Mouse (Mus musculus): ENCODE data around the gene Zfp106.

- TF ChIP-seq CTCF (IDR thresholded peaks at IDR 0.05; ENCODE audit: low read depth): no peak
- TF ChIP-seq EP300 (IDR thresholded peaks at IDR 0.05; ENCODE audit: low read depth): no peak
Measured at GRCm38 (mm10) chr2:120464091-120464490, 99.6 kb downstream of the Zfp106 start.

All from heart, postnatal 0 days (tissue).